Mouse (Mus musculus) C2C12 (cell line): Measurements from ENCODE around the gene Slc2a4. TPM values are rescaled to one million over a fixed set of nuclear protein-coding genes. Genes with fewer than 3 reads are reported as not detected.

Source experiments
- H3K27me3 ChIP-seq: one replicate; pipeline ENCODE4 v1.6.1; 2011; ENCODE audit not compliant: control insufficient read depth, insufficient read depth, insufficient read length
- H3K36me3 ChIP-seq: one replicate; pipeline ENCODE4 v1.6.1; 2011; ENCODE audit not compliant: control insufficient read depth, insufficient read depth
- H3K4me3 ChIP-seq: one replicate; pipeline ENCODE4 v1.5.1; 2011; ENCODE audit warnings: mild to moderate bottlenecking, control low read depth; ENCODE audit not compliant: poor library complexity, insufficient read depth, severe bottlenecking
- H3K79me2 ChIP-seq: one replicate; pipeline ENCODE4 v1.6.1; 2011; ENCODE audit not compliant: control insufficient read depth, insufficient read depth
- H3K79me3 ChIP-seq: one replicate; pipeline ENCODE4 v1.6.1; 2011; ENCODE audit warnings: low read depth, control low read depth
- H3ac ChIP-seq: one replicate; pipeline ENCODE3; 2011; ENCODE audit warnings: low read depth; ENCODE audit not compliant: control insufficient read depth, insufficient read length
- CEBPB ChIP-seq: IDR thresholded peaks from one replicate; pipeline ENCODE4 v1.6.1; 2011; ENCODE audit warnings: low read depth, mild to moderate bottlenecking, control low read depth, moderate library complexity
- CTCF ChIP-seq: IDR thresholded peaks from one replicate; pipeline ENCODE4 v1.5.1; 2011; ENCODE audit not compliant: control insufficient read depth, insufficient read depth, insufficient read length
- FOSL1 ChIP-seq: IDR thresholded peaks from one replicate; pipeline ENCODE4 v1.8.0; 2011; ENCODE audit warnings: mild to moderate bottlenecking, low read length; ENCODE audit not compliant: poor library complexity, insufficient read depth, severe bottlenecking
- MAX ChIP-seq: IDR thresholded peaks from one replicate; pipeline ENCODE4 v1.6.1; 2011; ENCODE audit warnings: mild to moderate bottlenecking, control low read depth
- MYOD1 ChIP-seq: IDR thresholded peaks from one replicate; pipeline ENCODE4 v1.6.1; 2011; ENCODE audit warnings: low read depth; ENCODE audit not compliant: control insufficient read depth, insufficient read length
- MYOG ChIP-seq: IDR thresholded peaks from one replicate; pipeline ENCODE4 v1.6.1; 2011; ENCODE audit not compliant: control insufficient read depth, insufficient read length; ENCODE audit errors: extremely low read depth
- USF1 ChIP-seq: IDR thresholded peaks from one replicate; pipeline ENCODE4 v1.6.1; 2011; ENCODE audit warnings: low read depth, mild to moderate bottlenecking, control low read depth, moderate library complexity
- polyA plus RNA-seq: library from polyadenylated mRNA; unstranded; fragments of >200 nt; fragmentation: generic; extraction: Trizol; gene quantifications from one replicate; pipeline ENCODE4 v1.2.1, GENCODE M21; 2012; ENCODE audit warnings: missing spikeins

Gene Slc2a4
- polyA plus RNA-seq, 1 experiment: 0.53 TPM

GRCm38 (mm10) chr11:69966860-69967517, 19.0 kb upstream of the Slc2a4 start:
- Histone ChIP-seq H3K27me3 (peaks cover 24% of the 10 kb centered on the region), H3K79me3 (no peaks in the 10 kb centered on the region), H3ac (no peak overlapping the region), H3K79me2 (no peaks in the 10 kb centered on the region), H3K36me3 (peaks cover 32% of the 10 kb centered on the region), H3K4me3 (no peak overlapping the region)
- TF ChIP-seq MAX (no peak), MYOD1 (no peak), USF1 (no peak), CEBPB (no peak)

GRCm38 (mm10) chr11:69966006-69966859, 18.2 kb upstream of the Slc2a4 start:
- Histone ChIP-seq H3K36me3 (peaks cover 27% of the 10 kb centered on the region), H3K79me3 (no peaks in the 10 kb centered on the region), H3K79me2 (no peaks in the 10 kb centered on the region), H3K4me3 (no peak overlapping the region), H3K27me3 (peaks cover 27% of the 10 kb centered on the region), H3ac (no peak overlapping the region)
- no peak for TF ChIP-seq FOSL1
- no peak for TF ChIP-seq MYOG
- TF ChIP-seq USF1: no peak
- TF ChIP-seq MYOD1: no peak
- no peak for TF ChIP-seq CTCF
- no peak for TF ChIP-seq MAX
- TF ChIP-seq CEBPB: no peak

DNA sequence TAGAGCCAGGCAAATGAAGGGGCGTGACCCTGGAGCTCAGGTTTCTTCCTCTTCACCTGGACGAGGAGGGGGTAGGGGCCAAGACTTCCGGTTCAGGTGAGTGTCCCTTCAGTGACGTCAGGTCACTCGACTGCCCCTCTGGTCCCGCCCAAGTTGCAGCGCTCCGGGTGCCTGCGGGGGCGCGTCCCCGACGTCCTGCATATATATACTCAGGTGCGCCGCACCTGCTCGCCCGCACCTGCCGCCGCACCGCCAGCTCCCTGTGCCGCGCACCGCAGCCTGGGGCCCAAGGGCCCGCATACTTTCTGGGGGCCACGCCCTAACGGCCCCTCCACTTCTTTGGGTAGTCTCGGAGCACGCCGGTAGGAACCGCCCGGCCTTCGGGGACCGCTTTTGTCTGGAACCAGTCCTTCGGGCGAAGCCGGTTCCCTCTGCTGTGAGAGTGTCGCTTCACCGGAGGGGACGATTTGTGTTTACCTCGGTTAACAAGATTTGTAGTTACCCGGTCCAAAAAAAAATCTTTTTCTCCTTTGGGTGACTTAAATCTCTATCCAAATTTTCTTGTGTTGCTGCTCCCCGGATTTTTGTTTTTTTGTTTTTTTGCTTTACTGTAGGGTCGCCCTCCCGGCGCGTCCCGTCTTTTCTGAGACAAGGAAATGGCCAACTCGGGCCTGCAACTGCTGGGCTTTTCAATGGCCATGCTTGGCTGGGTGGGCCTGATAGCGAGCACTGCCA, 17.4 kb upstream of the Slc2a4 start:
- TF ChIP-seq CEBPB (no peak), MYOG (no peak)
- Histone ChIP-seq H3K79me2 (no peaks in the 10 kb centered on the region), H3K27me3 (peaks cover 27% of the 10 kb centered on the region), H3ac (no peak overlapping the region), H3K4me3 (no peak overlapping the region), H3K79me3 (no peaks in the 10 kb centered on the region), H3K36me3 (peaks cover 27% of the 10 kb centered on the region)

DNA sequence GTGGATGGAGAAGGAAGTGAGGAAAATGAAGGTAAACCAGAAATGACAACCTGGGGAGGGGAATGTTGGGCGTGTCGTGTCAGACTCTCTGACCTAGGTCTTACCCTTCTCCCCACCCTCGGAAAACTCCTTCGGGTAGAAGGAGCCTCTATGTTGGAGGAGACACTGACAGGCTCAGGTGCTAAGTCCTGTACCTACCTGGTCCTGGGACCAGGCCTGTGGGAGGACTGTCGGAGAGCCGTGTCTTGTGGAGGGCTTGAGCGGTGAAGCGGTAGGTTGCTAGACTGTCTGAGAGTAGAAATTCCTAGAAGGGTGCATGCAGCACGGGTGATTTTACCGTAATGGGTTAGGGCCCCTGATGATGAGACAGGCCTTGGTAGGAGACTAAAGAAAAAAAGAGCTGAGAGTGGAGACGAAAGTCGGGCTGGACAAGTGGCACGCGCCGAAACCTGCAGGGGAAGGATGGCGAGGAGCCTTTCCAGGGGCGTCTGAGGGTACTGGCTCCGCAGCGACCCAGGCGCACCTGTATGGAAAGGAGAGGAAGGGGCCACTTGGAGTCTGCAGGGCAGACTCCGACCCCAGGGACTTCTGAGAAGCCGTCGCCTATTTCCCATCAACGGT, 16.8 kb upstream of the Slc2a4 start, which contains the start of gene Cldn7:
Gene Cldn7 (plus strand): TSS at position 130 of the 621 bp plus-strand sequence.
- Histone ChIP-seq H3K27me3 (peaks cover 27% of the 10 kb centered on the region), H3K79me3 (no peaks in the 10 kb centered on the region), H3K36me3 (peaks cover 20% of the 10 kb centered on the region), H3ac (no peak within 1 kb of the TSS), H3K4me3 (no peak within 1 kb of the TSS), H3K79me2 (no peaks in the 10 kb centered on the region)
- TF ChIP-seq CTCF (no peak), MYOG (no peak), MYOD1 (no peak), MAX (no peak), CEBPB (no peak), USF1 (no peak), FOSL1 (no peak)

DNA sequence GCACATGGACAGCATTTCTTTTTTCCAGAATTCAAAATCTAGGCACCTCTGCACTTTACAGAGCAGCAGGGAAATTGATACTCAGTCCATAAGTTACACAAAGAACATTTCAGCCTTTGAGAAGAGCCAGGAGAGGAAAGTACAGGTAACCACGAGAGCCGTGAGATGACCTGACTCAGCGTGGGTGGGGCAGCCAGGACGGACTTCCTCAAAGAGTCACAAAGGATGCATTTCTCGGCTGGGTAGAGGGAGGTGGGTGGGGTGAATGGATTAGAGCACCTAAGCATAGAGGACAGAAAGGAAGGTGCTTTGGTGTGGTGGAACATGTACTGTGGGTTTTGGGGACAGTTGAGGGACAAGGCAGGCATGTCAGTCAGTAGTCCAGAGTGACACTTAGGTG, 13.9 kb upstream of the Slc2a4 start:
- Histone ChIP-seq H3K4me3 (no peak overlapping the region), H3K27me3 (peaks cover 27% of the 10 kb centered on the region), H3ac (no peak overlapping the region), H3K36me3 (no peaks in the 10 kb centered on the region), H3K79me3 (no peaks in the 10 kb centered on the region), H3K79me2 (no peaks in the 10 kb centered on the region)
- no peak for TF ChIP-seq CEBPB
- TF ChIP-seq CTCF: no peak
- no peak for TF ChIP-seq FOSL1
- TF ChIP-seq MYOG: no peak
